Mouse (Mus musculus): ENCODE measurements around the gene Cntnap2. TPM values are rescaled to one million over a fixed set of nuclear protein-coding genes. Genes with fewer than 3 reads are reported as not detected.

The Cntnap2 gene
- polyA plus RNA-seq, 1 experiment from 2014 or later = not detected

- H3K4me1 ChIP-seq (ENCODE audit: insufficient read depth) = no peaks in the 10 kb centered on the region
- DNase-seq = no peak
- H3K4me3 ChIP-seq (ENCODE audit: low read depth, low read length) = no peak overlapping the region
- no peak overlapping the region for H3K27ac ChIP-seq (ENCODE audit: low read depth)
- peaks cover 6% of the 10 kb centered on the region; the same call in 1 of the 2 replicates for H3K27me3 ChIP-seq (ENCODE audit: insufficient read depth, low read length)
- no peak for TF ChIP-seq CTCF (IDR thresholded peaks at IDR 0.05; ENCODE audit: low read depth)
- no peak for TF ChIP-seq EP300 (IDR thresholded peaks at IDR 0.05; ENCODE audit: low read depth)
- no peak overlapping the region for H3K9ac ChIP-seq (replicated peaks)
- no peaks in the 10 kb centered on the region for H3K9me3 ChIP-seq (ENCODE audit: low read length)
- no peaks in the 10 kb centered on the region for H3K36me3 ChIP-seq (replicated peaks; ENCODE audit: insufficient read depth, low read length)
- ATAC-seq = no peak
- WGBS (ENCODE audit: insufficient replicate concordance) = 78% methylated on average over 1 of the region's 1 CpGs
- H3K4me2 ChIP-seq (ENCODE audit: low read depth, low read length) = no peak overlapping the region
Measured at GRCm38 (mm10) chr6:47043586-47043985, 1984.4 kb downstream of the Cntnap2 start.

GRCm38 (mm10) chr6:47044385-47045200 lies 1985.4 kb downstream of the Cntnap2 start:
- no peaks in the 10 kb centered on the region for H3K4me1 ChIP-seq (ENCODE audit: insufficient read depth)
- WGBS (ENCODE audit: insufficient replicate concordance) = 5% methylated on average over 46 of the region's 46 CpGs
- DNase-seq (no peak), ATAC-seq (no peak)
- H3K4me3 ChIP-seq (ENCODE audit: low read depth, low read length) = peak overlapping the region; percentile 30
- no peaks in the 10 kb centered on the region for H3K36me3 ChIP-seq (replicated peaks; ENCODE audit: insufficient read depth, low read length)
- peaks cover 6% of the 10 kb centered on the region; the same call in 1 of the 2 replicates for H3K27me3 ChIP-seq (ENCODE audit: insufficient read depth, low read length)
- no peak overlapping the region for H3K9ac ChIP-seq (replicated peaks)
- no peak for TF ChIP-seq EP300 (IDR thresholded peaks at IDR 0.05; ENCODE audit: low read depth)
- TF ChIP-seq CTCF (IDR thresholded peaks at IDR 0.05; ENCODE audit: low read depth) = no peak
- H3K9me3 ChIP-seq (ENCODE audit: low read length) = no peaks in the 10 kb centered on the region
- peak overlapping the region; percentile 53 for H3K4me2 ChIP-seq (ENCODE audit: low read depth, low read length)
- H3K27ac ChIP-seq (ENCODE audit: low read depth) = no peak overlapping the region

- H3K4me1 ChIP-seq (ENCODE audit: insufficient read depth) = no peaks in the 10 kb centered on the region
- no peak overlapping the region for H3K9ac ChIP-seq (replicated peaks)
- H3K4me2 ChIP-seq (ENCODE audit: low read depth, low read length) = no peak overlapping the region
- no peaks in the 10 kb centered on the region for H3K36me3 ChIP-seq (replicated peaks; ENCODE audit: insufficient read depth, low read length)
- no peak for DNase-seq
- H3K4me3 ChIP-seq (ENCODE audit: low read depth, low read length) = no peak overlapping the region
- H3K27me3 ChIP-seq (ENCODE audit: insufficient read depth, low read length) = peaks cover 6% of the 10 kb centered on the region; the same call in 1 of the 2 replicates
- 65% methylated on average over 5 of the region's 5 CpGs for WGBS (ENCODE audit: insufficient replicate concordance)
- no peak overlapping the region for H3K27ac ChIP-seq (ENCODE audit: low read depth)
- TF ChIP-seq EP300 (IDR thresholded peaks at IDR 0.05; ENCODE audit: low read depth) (no peak), CTCF (IDR thresholded peaks at IDR 0.05; ENCODE audit: low read depth) (no peak)
- no peaks in the 10 kb centered on the region for H3K9me3 ChIP-seq (ENCODE audit: low read length)
- ATAC-seq = no peak
Measured at GRCm38 (mm10) chr6:47049051-47049450, 1989.9 kb downstream of the Cntnap2 start.

- no peaks in the 10 kb centered on the region for H3K4me1 ChIP-seq (ENCODE audit: insufficient read depth)
- ATAC-seq = no peak
- WGBS (ENCODE audit: insufficient replicate concordance) = 67% methylated on average over 7 of the region's 7 CpGs
- H3K4me3 ChIP-seq (ENCODE audit: low read depth, low read length) = no peak overlapping the region
- H3K9ac ChIP-seq (replicated peaks) = no peak overlapping the region
- no peak for DNase-seq
- H3K4me2 ChIP-seq (ENCODE audit: low read depth, low read length) = no peak overlapping the region
- H3K9me3 ChIP-seq (ENCODE audit: low read length) = no peaks in the 10 kb centered on the region
- no peak for TF ChIP-seq CTCF (IDR thresholded peaks at IDR 0.05; ENCODE audit: low read depth)
- no peak for TF ChIP-seq EP300 (IDR thresholded peaks at IDR 0.05; ENCODE audit: low read depth)
- no peaks in the 10 kb centered on the region for H3K36me3 ChIP-seq (replicated peaks; ENCODE audit: insufficient read depth, low read length)
- H3K27ac ChIP-seq (ENCODE audit: low read depth) = no peak overlapping the region
- H3K27me3 ChIP-seq (ENCODE audit: insufficient read depth, low read length) = peaks cover 1% of the 10 kb centered on the region; the same call in 1 of the 2 replicates
Measured at GRCm38 (mm10) chr6:47050319-47051222, 1991.4 kb downstream of the Cntnap2 start.

GRCm38 (mm10) chr6:47061341-47061740 lies 2002.2 kb downstream of the Cntnap2 start:
- no peak for DNase-seq
- H3K4me1 ChIP-seq (ENCODE audit: insufficient read depth) = no peaks in the 10 kb centered on the region
- WGBS (ENCODE audit: insufficient replicate concordance) = 72% methylated on average over 3 of the region's 3 CpGs
- no peak overlapping the region for H3K27ac ChIP-seq (ENCODE audit: low read depth)
- ATAC-seq = no peak
- H3K4me3 ChIP-seq (ENCODE audit: low read depth, low read length) = no peak overlapping the region
- H3K27me3 ChIP-seq (ENCODE audit: insufficient read depth, low read length) = no peaks in the 10 kb centered on the region
- H3K9me3 ChIP-seq (ENCODE audit: low read length) = no peaks in the 10 kb centered on the region
- TF ChIP-seq CTCF (IDR thresholded peaks at IDR 0.05; ENCODE audit: low read depth) (no peak), EP300 (IDR thresholded peaks at IDR 0.05; ENCODE audit: low read depth) (no peak)
- no peak overlapping the region for H3K4me2 ChIP-seq (ENCODE audit: low read depth, low read length)
- no peaks in the 10 kb centered on the region for H3K36me3 ChIP-seq (replicated peaks; ENCODE audit: insufficient read depth, low read length)
- H3K9ac ChIP-seq (replicated peaks) = no peak overlapping the region

GRCm38 (mm10) chr6:47089998-47090397 lies 2030.8 kb downstream of the Cntnap2 start:
- H3K4me2 ChIP-seq (ENCODE audit: low read depth, low read length) = no peak overlapping the region
- H3K4me3 ChIP-seq (ENCODE audit: low read depth, low read length) = no peak overlapping the region
- no peak for DNase-seq
- H3K36me3 ChIP-seq (replicated peaks; ENCODE audit: insufficient read depth, low read length) = no peaks in the 10 kb centered on the region
- no peaks in the 10 kb centered on the region for H3K9me3 ChIP-seq (ENCODE audit: low read length)
- no peak overlapping the region for H3K27ac ChIP-seq (ENCODE audit: low read depth)
- TF ChIP-seq CTCF (IDR thresholded peaks at IDR 0.05; ENCODE audit: low read depth) (no peak), EP300 (IDR thresholded peaks at IDR 0.05; ENCODE audit: low read depth) (no peak)
- no peaks in the 10 kb centered on the region for H3K27me3 ChIP-seq (ENCODE audit: insufficient read depth, low read length)
- no peak overlapping the region for H3K9ac ChIP-seq (replicated peaks)
- no peaks in the 10 kb centered on the region for H3K4me1 ChIP-seq (ENCODE audit: insufficient read depth)
- 80% methylated on average over 4 of the region's 4 CpGs for WGBS (ENCODE audit: insufficient replicate concordance)
- ATAC-seq = no peak

Measured in liver, postnatal 0 days (tissue).